Mouse (Mus musculus) CH12.LX (cell line): Measurements from ENCODE around the gene Ndufs1.

Source experiments
- CTCF ChIP-seq, 2 experiments: IDR thresholded peaks in 1 of 2; conservative IDR thresholded peaks in 1 of 2; 2 replicates each; pipeline ENCODE4 v1.5.1; 2011 to 2012; ENCODE audit warnings: low read depth in 2 of 2, low read length in 2 of 2, improper control_type of control experiment in 1 of 2, inconsistent platforms in 1 of 2, mild to moderate bottlenecking in 1 of 2, moderate library complexity in 1 of 2
- EP300 ChIP-seq: IDR thresholded peaks from 2 replicates; pipeline ENCODE4 v1.6.1; 2011; ENCODE audit warnings: low read length, improper control_type of control experiment
- IRF4 ChIP-seq: IDR thresholded peaks from 2 replicates; pipeline ENCODE4 v1.6.1; 2014; ENCODE audit warnings: low read depth, mild to moderate bottlenecking, inconsistent platforms, low read length, improper control_type of control experiment
- POLR2A ChIP-seq: IDR thresholded peaks from 2 replicates; pipeline ENCODE4 v1.6.1; 2011; ENCODE audit warnings: low read depth, mild to moderate bottlenecking, improper control_type of control experiment, low read length
- SIN3A ChIP-seq: IDR thresholded peaks from 2 replicates; pipeline ENCODE4 v1.6.1; 2012; ENCODE audit warnings: low read length, improper control_type of control experiment, inconsistent platforms
- TCF12 ChIP-seq: IDR thresholded peaks from 2 replicates; pipeline ENCODE4 v1.6.1; 2014; ENCODE audit warnings: low read depth, mild to moderate bottlenecking, inconsistent platforms, low read length, improper control_type of control experiment
- UBTF ChIP-seq: IDR thresholded peaks from 2 replicates; pipeline ENCODE4 v1.6.1; 2012; ENCODE audit warnings: low read depth, mild to moderate bottlenecking, inconsistent platforms, low read length, improper control_type of control experiment, moderate library complexity
- USF2 ChIP-seq: conservative IDR thresholded peaks from 2 replicates; pipeline ENCODE4 v1.6.1; 2011; ENCODE audit warnings: low read depth, low read length, improper control_type of control experiment
- ZC3H11A ChIP-seq: IDR thresholded peaks from 2 replicates; pipeline ENCODE4 v1.6.1; 2012; ENCODE audit warnings: low read depth, mild to moderate bottlenecking, inconsistent platforms, low read length, improper control_type of control experiment
- ZKSCAN1 ChIP-seq: IDR thresholded peaks from 2 replicates; pipeline ENCODE4 v1.6.1; 2012; ENCODE audit warnings: low read depth, inconsistent platforms, low read length, improper control_type of control experiment, borderline replicate concordance

DNA sequence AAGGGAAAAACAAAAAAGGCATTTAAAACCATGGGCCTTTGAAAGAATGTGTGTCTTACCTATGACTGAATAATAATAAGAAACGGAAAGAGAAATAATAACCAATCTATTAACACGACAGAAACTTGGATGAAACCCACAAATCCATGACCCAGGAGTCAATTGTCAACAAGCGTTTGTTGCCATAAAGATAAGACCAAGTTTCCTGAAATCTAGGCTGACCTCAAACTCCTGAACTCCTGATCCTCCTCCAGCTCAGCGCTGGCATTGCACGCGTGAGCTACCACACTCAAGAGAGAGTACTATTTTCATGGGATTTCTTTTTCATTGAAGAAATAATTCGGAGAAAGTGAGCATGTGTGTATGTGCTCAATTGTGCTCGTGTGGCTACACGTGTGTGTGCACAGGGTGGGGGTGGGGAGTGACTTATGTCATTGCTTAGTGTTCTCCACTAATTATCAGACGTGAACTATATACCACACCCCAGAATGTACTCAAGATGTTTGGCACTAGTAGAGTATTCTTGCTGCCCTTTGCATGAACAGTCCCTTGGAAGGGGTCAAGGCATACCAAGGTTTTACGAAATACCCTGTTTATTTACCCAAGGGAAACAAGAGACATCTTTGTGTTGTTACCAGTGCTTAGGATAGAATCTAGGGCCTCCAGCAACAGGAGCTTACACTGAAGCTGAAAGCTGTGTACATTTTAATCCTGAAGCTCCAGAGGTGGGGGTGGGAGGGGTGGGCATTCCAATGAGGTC is 15.9 kb upstream of the Ndufs1 start:
- TF ChIP-seq UBTF: no peak
- no peak for TF ChIP-seq ZKSCAN1
- no peak for TF ChIP-seq IRF4
- TF ChIP-seq USF2: no peak
- no peak for TF ChIP-seq CTCF (conservative IDR thresholded peaks at IDR 0.05 in 1 of 2, IDR thresholded peaks at IDR 0.05 in 1 of 2; ENCODE audit: low read depth in 2 of 2, low read length in 2 of 2)
- TF ChIP-seq EP300: no peak
- TF ChIP-seq ZC3H11A: no peak
- no peak for TF ChIP-seq SIN3A
- TF ChIP-seq POLR2A: no peak
- no peak for TF ChIP-seq TCF12
